Mouse (Mus musculus): ENCODE measurements around the gene Taar7b.

The Taar7b gene

DNA sequence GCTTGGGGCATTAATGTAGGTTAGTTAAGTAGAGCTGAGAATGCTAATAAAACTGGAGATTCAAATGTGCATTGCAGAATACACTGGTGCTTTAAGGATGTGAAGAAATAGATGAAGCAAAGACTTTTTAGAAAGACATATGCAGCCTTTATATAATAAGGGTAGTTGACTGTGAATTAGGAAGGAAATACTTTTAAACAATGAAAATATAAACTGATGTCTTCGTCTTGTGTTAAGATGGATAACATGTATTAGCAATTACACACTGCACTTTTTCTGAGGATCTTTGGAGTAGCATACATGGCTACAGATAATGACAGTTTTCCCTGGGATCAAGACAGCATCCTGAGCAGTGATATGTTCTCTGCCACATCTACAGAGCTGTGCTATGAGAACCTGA is at the start of gene Taar7b:
Gene Taar7b, plus strand, starts transcription at position 301 of the 400 bp plus-strand sequence.
- DNase-seq, result no peak

DNA sequence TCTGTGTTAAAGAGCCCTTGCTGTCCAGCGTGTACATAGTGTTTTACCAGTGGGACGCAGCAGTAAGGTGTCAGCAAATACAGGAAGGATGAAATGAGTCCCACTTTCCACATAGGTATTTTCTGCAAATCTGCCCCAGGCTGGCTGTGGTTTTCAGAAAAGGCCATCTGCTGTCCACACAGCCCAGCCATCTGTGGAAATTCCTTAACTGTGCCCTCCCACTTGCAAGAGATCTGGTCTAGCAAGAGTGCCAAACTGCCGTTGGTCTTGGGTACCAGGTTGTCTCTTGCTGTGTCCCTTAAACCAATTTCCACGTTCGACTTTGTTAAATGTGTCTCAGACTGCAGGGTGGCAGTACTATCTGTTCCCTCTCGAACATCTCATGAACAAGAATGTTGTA is 48.0 kb upstream of the Taar7b start:
- DNase-seq, result no peak

DNA sequence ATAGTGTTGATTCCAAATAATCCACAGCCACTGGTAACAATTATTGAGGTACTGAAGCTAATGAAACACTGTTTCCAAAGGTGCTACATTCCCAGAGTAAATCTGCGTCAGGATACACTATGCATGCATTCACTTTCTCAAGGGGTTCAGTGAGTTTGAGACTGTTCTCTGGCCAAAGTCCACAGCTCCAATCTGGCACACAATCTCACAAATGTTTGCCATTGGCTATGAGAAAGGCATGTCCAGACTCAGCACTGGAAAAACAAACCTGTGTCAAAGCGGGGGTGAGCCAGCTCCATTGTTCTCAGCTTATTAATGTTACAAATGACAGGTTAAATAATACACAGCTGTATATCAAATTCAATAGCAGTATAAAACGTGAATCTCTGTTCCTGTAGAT is 40.7 kb upstream of the Taar7b start:
- DNase-seq, result no peak

DNA sequence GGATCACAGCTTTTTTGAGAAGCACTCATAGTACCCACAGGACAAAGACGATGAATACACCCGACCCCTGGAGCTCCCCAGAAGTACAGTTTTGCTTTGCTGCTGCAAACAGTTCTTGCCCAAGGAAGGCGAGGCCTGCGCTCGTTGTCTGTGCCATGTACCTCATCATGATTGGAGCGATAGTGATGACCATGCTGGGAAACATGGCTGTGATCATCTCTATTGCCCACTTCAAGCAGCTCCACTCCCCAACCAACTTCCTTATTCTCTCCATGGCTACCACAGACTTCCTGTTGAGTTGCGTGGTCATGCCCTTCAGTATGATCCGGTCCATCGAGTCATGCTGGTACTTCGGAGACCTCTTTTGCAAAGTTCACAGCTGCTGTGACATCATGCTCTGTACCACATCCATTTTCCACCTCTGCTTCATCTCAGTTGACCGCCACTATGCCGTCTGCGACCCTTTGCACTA is 39.3 kb upstream of the Taar7b start, which contains the start of gene Taar4:
Gene Taar4, plus strand, starts transcription at position 51 of the 472 bp plus-strand sequence.
- DNase-seq, result no peak

DNA sequence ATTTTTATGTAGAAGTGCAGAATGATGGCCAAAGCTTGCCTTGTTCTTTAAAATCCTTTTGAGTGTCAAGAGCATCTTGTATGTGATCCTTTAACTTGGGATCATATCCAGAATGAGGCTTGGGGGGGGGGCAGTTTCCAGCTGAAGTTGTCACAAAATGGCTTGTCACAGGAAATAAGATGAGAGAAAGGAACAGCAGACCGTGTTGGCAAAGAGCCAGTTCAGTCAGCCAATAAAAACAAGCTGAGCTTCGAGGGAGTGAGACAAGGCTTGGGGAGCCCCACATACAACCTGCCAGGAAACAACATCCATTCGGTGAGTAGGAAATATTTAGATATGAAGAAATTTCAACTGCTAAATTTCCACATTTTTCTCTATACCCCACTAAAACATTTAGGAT is 36.3 kb upstream of the Taar7b start:
- no peak for DNase-seq

DNA sequence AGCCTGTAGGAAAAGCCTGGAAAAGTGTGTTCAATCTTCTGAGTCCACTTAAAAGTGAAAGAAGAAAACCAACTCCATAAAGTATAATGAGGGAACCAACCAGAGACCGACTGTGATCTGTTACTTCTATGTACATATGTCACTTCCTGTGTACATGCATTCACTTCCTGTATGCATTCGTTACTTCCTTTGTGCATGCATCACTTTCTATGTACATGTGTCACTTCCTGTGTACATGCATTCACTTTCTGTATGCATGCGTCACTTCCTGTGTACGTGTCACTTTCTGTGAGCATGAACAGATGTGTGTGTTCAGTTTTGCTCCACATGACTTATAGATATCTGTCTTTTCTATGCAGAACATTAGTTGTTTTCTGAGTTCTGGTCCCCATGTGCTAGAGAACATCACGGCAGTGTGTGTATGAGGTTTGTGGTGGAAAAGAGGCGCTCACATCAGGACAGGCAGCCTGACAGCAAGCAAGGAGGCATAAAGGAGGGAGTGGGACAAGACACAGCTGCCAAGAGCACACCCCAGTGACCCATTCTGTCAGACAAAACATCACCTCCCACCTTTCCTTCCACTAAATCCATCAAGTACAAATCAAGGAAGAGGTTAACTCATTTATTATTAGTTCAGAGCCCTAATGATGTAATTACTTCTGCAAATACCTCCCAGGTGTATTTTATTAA is 34.7 kb upstream of the Taar7b start:
- no peak for DNase-seq

DNA sequence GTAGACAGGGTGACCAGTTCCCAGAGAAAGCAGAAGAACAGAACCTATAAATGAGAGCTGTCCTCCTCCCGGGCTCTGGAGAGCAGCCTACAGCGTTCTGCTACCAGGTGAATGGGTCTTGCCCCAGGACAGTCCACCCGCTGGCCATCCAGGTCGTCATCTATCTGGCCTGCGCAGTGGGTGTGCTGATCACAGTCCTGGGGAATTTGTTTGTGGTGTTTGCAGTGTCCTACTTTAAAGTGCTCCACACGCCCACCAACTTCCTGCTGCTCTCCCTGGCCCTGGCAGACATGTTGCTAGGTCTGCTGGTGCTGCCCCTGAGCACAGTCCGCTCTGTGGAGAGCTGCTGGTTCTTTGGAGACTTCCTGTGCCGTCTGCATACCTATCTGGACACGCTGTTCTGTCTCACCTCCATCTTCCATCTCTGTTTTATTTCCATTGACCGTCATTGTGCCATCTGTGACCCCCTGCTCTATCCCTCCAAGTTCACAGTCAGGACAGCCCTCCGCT is 29.0 kb upstream of the Taar7b start, which contains the start of gene Taar5:
Gene Taar5, plus strand, starts transcription at position 51 of the 510 bp plus-strand sequence.
- no peak for DNase-seq

DNA sequence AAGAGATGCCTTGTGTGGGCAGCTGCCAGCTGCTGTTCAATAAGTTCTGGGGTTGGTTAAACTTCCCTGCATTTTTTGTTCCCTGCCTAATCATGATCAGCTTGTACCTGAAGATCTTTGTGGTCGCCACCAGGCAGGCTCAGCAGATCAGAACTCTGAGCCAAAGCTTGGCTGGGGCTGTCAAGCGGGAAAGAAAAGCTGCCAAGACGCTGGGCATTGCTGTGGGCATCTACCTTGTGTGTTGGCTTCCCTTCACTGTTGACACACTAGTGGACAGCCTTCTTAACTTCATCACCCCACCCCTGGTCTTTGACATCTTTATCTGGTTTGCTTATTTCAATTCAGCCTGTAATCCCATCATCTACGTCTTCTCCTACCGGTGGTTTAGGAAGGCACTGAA is 28.5 kb upstream of the Taar7b start:
- DNase-seq, result no peak

DNA sequence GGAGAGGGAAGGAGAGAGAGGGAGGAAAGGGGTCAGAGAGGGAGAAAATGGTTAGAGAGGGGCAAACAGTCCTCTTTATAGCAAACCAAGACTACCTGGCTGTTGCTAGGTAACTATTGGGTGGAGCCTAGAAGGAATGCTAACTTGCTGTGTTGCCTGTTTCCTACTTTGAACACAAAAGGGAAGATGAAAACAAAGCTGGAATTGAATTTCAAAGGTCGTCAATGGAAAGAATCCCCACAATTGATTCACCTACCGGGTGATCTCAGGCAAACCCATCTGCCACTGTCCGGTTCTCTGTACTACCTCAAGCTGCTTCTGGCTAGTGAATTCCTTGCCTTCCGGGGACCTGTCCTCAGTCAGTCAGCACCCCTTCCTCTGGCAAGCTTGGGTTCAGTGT is 21.8 kb upstream of the Taar7b start:
- no peak for DNase-seq

DNA sequence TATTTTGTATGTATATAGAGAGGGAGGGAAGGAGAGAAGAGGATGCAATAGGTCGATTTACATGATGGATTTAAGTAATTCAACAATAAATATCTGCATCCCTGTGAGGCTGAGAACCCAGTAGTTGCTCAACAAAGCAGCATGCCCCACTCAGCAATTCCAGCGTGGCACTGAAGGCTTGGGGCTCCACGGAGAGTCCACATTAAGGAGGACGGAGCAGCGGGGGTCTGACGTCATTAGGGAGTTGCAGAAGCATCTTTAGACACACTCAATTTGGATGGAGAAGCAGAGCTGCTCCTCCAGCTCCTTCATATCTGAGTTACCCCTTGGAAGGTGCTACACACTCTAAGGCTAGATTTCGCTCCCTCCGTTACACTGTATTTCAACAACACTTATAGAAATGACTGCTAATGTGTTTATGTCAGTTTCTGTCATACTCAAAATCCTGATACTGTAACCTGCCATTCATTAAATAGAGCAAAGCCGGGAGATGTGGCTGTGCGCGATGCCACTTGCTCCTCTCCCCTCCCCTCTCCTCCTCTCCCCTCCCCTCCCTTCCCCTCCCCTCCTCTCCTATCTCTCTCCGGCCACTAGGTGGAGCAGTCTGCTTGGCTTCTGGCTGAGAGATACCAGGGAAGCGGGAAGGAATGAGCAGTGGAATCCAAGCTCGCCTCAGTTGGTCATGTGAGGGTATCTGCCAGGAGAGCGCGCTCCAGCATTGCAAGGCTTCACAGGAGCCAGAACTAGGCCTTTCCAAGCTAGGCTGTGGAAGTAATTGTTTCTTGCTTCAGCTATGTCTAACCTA is 20.6 kb upstream of the Taar7b start:
- DNase-seq, result peak; percentile 87

DNA sequence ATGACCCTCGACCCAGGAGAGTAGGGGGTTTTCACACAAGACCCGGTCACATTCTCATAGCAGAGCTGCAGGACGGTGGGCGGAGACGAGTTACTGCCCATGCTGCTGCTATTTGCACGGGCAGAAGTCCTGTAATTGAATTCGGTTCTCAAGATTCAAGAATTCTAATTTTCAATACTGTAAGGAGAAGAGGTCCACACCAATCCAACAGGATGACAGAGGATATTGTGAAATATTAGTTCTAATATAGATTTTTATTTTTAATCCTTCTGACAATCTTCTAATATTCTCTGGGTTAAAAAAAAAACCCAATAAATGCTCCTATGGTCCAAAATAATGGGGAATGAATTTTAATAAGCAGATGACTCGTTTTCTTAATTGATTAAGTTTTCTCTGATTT is 14.2 kb upstream of the Taar7b start, which contains the start of gene Taar6:
Gene Taar6, minus strand, starts transcription at position 101 of the 400 bp plus-strand sequence.
- no peak for DNase-seq

DNA sequence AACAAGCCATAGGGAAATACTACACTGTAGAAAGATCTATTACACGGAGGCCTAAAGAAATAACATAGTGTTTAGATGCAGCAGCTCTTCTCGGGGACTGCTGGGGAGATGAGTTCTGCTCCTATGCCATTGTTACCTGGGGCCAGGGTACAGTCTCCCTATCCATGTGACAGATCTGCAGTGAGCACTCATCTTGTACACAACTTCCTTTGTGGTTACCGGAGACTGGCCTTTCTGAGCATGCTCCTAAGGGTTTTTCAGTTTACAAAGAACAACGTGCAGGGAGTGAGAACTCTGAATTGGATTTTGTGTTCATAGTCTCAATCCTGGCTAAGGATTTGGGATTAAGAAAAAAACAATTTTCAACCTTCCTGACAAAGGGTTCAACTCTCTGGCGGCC is 13.3 kb upstream of the Taar7b start:
- DNase-seq, result no peak

DNA sequence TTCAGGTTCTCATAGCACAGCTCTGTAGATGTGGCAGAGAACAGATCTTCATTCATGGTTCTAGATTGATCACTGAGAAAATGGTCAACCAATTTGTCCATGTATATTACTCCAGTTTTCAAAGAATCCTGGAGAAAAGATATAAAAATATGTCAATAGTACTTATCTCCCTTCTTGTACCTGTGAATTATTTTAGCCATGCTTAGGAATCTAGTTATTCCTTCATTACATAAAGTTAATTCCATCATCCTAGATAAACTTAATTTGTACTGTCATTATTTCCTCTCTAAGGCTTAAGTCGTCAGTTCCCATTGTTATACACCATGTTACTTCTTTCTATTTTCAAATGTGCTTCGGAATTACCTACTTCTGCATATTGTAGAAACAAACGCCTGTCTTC is 6.4 kb upstream of the Taar7b start, which contains the start of gene Taar7a:
Gene Taar7a, minus strand, starts transcription at position 101 of the 400 bp plus-strand sequence.
- DNase-seq, result no peak

DNA sequence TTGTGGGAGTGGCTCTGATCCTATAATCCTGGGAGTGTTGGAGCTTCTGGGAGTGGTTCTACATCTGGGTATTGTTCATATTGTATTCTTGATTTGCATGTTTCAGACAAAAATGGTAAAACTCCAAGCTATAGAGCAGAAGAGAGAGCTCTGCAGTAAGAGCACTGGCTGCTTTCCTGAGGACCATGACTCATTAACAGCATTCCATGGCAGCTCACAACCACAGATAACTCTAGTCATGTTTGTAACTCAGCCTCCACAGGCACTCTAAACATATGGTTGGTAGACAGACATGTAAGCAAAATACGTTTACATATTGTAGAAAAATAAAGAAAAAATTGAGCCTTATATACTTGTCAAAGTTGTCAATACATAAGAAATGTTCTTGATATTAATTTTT is 6.7 kb downstream of the Taar7b start:
- no peak for DNase-seq

DNA sequence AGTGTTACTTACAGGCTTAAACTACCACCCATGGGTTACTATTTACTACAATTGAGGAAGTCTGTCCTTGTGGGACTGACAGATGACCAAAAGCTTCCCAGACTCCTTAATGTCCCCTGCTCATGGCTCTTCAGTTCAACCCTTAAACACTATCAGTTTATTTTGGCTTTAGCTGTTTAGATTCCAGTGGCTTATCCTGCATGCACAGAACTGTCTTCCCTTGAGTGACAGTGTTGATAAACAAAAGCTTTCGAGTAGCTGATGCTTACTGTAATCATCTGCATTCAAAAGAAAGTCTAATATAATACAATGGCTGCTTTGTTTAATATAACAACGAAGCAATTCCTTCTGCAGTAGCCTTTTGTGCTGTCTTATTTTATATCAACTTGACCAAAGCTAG is 7.3 kb downstream of the Taar7b start:
- no peak for DNase-seq

DNA sequence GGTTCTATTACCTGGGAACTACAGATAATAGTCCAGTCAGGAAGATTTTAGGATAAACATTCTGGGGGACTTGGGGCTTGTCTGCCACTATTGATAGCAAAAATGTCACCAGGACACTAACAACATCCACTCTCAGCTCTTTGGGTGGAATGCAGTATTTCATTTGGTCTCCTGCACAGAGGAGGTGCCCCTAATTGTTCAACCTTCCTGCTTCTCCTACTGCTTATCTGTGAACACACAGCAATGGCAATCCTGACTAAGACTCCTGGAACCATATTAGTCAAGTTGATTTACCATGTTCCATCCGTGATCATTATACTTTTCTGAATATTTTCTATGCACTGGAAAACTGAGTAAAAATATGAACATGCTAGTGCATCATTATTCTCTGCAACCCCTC is 8.4 kb downstream of the Taar7b start:
- DNase-seq, result no peak

DNA sequence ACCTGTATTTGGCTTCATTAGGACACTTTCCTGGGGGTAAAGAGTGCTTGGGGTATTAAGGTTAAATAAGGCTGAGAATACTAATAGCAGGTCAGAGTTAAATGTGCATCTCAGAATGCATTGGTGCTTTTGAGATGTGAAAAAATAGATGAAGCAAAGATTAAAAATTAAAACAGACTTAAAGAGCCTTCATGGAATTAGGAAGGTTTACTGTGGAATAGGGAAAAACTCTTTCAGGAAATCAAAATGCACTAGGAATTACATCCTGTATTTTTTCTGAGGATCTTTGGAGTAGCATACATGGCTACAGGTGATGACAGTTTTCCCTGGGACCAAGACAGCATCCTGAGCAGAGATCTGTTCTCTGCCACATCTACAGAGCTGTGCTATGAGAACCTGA is 27.2 kb downstream of the Taar7b start, which contains the start of gene Taar7d:
Gene Taar7d, plus strand, starts transcription at position 301 of the 400 bp plus-strand sequence.
- no peak for DNase-seq

DNA sequence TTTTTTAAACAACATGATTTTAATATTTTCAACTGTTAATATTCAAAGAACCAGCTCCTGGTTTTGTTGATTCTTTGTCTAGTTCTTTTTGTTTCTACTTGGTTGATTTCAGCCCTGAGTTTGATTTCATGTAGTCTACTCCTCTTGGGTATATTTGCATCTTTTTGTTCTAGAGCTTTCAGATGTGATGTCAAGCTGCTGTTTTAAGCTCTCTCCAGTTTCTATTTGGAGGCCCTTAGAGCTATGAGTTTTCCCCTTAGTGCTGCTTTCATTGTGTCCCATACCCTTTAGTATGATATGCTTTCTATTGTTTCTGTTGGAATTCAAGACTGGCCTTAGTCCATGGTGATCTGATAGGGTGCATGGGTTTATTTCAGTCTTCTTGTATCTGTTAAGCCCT is 31.6 kb downstream of the Taar7b start:
- no peak for DNase-seq

DNA sequence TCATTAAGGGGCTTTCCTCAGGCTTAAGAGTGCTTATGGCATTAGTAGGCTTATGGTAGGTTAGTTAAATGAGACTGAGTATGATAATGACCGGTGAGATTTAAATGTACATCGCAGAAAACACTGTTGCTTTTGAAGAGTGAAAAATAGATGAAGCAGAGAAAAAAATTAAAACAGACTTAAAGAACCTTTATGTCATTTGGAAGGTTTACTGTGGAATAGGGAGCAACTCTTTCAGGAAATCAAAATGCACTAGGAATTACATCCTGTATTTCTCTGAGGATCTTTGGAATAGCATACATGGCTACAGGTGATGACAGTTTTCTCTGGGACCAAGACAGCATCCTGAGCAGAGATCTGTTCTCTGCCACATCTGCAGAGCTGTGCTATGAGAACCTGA is 37.6 kb downstream of the Taar7b start, which contains the start of gene Taar7e:
Gene Taar7e, plus strand, starts transcription at position 301 of the 400 bp plus-strand sequence.
- DNase-seq, result no peak

DNA sequence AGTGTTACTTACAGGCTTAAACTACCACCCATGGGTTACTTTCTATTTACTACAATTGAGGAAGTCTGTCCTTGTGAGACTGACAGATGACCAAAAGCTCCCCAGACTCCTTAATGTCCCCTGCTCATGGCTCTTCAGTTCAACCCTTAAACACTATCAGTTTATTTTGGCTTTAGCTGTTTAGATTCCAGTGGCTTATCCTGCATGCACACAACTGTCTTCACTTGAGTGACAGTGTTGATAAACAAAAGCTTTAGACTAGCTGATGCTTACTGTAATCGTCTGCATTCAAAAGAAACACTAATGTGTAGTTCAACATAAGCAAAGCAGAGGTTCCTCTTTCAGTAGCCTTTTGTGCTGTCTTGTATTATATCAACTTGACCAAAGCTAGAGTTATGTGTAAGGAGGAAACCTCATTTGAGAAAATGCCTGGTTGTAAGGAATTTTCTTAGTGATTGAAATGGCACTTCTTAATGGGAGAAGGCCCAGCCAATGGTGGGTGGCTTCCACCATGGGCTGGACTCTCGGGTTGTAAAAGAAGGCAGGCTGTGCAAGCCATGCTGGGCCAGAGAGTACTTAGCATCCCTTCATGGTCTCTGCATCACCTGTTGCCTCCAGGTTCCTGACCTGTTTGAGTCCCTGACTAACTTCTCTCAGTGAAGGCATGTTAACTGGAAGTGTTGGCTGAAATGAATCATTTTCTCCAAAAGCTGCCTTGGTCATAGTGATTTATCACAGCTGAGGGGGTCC is 40.6 kb downstream of the Taar7b start:
- DNase-seq, result no peak

DNA sequence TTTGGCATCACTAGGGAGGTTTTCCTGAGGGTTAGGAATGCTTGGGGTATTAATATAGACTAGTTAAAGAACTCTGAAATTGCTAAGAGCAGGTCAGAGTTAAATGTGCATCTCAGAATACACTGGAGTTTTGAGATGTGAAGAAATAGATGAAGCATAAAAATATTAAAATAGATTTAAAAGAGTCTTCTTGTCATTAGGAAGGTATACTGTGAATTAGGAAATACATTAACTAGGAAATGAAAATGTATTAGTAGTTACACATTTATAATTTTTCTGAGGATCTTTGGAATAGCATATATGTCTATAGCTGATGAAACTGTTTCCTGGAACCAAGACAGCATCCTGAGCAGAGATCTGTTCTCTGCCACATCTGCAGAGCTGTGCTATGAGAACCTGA is 49.5 kb downstream of the Taar7b start, which contains the start of gene Taar7f:
Gene Taar7f, plus strand, starts transcription at position 301 of the 400 bp plus-strand sequence.
- no peak for DNase-seq

Measured in embryo, embryonic 11 days (tissue).